Mouse (Mus musculus) spleen, adult 18-20 months (tissue): ENCODE data around the gene Adra2c.
A peak's percentile ranks its signal among the peaks of the same experiment; 100 is the strongest.

ENCODE experiments used
- DNase-seq, 2 experiments: peaks; one replicate each; pipeline ENCODE4 v3.0.0; 2022; ENCODE audit warnings: mixed read lengths in 2 of 2

Adra2c gene

DNA sequence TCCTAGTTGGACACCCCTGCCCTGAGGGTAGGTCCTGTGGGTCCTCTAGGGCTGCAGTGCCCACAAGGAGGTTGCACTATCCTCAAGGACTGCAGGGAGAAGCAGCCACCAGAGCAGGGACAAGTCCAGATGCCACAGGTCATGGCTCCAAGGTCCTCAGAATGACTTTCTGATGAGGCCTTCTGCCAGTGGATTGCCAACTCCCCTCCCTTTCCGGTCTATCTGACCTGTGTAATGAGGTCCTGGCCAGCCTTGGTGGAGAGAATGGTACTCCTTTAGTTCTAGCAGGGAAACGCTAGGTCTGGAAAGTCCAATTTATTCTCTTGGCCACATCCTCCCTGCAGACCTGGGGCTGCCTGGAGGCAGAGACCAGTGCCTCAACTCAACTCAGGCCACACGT is at the start of gene Adra2c:
Gene Adra2c, plus strand, starts transcription at position 301 of the 400 bp plus-strand sequence.
- DNase-seq, result no peak

DNA sequence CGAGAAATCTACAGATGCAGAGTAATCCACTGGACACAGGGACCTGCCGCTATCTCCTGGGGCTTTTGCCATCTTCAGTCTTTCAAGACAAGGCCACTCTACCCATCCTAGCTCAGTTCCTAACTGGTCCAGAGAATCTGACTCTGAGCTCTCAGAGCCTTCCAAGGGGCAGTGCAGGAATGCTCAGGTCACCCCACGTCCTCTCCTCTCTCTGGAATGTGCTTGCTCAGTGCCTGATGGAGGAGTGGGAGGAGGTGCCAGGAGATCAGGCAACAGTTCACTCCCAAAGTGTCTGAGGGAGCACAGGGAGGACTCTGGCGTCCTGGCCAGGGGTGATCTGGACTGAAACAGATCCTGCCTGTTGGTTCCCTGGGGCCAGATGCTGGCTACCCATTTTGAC is 45.0 kb upstream of the Adra2c start:
- no peak for DNase-seq

DNA sequence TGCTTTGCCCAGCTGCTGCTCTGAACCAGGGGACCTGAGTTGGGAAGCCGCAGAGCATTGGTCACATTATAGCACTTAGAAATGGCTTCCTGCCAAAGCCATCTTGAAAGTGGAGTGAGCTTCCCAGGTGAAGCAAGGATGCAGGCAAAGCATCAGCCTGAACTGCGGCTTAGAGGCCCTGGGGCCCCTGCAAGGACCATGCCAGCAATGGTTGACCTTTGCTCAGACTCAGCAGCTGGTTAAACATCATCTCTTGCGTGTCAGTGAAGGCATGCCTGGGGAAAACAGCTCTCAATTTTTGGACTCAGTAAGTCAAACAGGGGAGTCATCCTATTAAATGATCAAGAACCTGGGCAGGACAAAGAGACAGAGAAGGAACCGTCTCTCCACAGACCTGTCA is 40.4 kb upstream of the Adra2c start:
- DNase-seq, result no peak

DNA sequence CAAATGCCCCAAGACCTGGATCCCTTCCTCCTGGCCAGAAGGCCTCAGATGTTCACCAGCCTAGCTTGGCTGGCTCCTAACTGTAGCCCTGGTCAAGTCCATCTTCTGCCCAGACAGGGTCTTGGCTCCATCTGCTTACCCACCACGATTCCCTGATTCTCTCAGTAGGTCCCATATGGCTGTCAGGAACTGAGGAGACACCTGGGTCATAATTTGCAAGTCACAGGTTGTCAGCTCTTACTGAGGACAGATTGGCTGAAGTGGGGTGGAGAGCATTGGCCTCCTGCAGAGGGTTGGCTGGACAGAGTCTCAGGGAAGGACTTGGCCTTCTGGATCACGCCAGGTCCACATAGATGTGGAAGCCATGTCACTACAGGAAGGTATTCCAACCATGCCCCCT is 39.5 kb upstream of the Adra2c start:
- no peak for DNase-seq

DNA sequence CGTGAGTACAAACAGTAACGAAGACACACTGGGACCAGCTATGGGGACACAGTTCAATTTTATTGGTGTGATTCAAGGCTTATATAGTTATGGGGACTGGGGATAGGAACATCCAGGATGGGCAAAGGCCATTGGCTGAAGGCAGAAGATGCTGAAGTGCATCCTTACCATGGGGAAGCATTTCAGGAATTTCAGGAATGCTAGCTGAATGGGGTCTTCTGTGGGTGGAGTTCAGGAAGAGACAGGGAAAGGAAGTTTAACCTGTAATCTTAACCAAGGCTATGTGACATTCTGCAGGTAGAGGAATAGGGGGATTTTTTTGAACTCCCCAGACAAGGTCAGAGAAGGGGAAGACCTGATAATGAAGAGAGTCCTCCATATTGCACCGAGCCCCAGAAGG is 36.6 kb upstream of the Adra2c start:
- DNase-seq, result no peak

DNA sequence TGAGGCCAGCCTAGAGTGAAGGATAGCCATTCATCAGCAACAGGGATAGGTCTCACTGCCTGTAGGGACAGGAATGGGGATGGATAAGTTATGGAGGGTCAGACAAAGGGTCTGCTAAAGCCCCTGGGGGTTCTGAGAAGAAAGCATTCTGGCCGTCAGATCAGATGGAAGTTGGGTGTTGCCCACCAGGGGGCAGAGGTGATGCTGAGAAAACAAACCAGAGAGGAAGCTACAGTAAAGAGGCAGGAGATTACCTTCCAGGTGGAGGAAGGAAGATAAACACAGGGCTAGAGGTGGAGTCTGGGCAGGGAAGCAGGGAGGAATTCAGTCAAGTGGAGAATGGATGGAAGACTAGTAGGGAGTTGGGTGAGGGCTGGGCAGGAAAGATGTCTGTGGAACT is 33.9 kb upstream of the Adra2c start:
- peak in 1 of 2 experiments; percentile 12 for DNase-seq

DNA sequence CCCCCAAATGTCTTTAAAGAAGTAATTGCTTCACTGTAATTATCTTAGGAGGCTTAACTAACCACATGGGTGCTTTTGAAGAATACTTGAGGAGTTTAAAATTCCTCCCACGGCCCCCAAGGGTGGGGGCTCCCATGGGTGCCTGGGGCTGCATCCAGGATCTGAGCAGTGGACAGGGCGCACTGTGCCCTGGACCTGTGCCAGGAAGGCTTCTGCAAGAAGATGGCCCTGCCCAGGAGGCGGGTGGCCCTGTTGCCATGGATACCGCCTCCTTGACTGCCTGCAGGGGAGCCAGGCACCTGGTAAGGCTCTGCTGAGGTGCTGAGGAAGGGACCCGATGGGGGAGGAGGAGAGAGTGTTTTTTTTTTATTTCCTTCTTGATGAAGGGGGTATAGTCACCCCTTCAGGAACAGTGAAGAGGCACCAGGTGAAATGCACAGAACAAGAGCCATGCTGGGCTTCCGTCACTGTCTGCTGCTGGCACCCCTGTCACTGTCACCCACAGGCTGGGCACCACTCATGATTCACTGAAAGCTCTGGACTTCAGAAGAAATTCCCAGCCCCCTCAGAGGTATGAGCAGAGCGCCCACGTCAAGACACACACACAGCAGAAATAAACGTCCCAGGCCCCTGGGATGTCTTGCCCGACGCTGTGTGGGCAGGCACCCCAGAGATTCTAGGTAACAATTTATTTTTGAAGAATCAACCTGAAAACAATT is 32.4 kb upstream of the Adra2c start:
- no peak for DNase-seq

DNA sequence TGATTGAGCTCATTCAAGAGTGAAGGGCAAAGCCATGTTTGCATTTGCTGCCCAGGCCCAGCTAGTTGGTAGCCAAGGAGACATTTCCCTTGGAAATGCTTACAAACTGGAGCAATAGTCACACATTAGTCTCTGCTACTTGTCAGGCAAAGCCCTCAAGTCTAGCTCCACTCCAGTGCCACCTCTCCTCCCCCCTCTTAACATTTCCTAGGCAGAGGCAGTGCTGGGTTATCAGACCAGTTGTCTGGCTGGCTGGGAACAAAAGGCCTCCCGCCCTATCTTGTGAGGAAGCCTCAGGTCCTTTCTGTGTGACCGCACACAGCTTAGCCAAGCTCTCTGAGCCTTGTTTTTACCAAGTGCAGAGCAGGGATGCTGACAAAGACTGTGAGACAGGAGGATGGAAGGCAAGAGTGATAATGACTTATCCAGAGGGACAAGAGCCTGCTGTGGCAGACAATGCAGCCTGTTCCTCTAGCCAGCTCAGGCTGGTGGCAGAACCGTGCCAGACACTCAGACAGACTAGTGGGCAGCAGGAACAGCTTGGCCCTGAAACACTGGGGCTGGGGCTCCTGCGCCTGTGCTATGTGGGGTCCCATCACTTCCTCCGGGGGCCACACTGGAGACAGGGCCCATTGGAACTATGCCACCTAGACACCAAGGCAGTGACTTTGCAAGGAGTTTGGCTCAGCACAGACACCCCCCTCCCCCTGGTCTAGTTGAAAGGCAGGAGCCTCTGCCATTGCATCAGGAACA is 23.0 kb upstream of the Adra2c start:
- no peak for DNase-seq

DNA sequence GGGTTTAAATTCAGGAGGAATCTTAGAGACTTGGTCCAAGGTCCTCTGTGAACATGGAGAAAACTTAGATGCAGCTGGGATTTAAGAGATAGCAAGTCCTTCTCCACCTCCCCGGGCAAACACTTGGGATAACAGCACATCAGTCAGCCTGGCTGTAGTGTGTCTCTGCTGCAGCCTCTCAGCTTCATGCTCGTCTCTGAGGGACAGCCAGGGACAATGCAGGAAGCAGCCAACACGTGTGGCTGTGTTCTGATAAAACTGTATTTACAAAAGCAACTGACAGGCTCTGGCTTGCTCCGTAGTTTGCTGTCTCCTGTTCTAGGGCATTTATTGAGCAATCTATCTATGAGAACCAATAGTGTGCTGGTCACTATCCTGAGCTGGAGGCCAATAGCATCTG is 14.4 kb upstream of the Adra2c start:
- no peak for DNase-seq

DNA sequence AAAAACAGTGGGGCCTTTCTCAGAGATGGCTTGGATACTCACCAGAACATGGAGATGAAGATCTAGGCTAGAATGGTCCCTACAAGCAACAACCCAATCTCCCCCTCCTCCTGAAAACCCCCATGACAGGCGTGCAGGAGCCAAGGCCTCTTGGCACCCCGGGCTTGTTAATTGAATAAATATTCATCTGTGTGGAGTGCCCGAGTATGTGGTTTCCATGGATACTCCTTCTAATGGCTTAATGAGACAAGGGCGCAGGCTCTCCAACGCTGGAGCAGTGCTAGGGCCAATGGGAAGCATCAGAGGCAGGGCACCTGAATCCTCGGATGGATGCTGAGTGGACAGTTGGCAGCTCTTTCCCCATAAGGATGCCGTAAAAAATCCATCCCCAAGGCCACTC is 10.6 kb upstream of the Adra2c start:
- no peak for DNase-seq

DNA sequence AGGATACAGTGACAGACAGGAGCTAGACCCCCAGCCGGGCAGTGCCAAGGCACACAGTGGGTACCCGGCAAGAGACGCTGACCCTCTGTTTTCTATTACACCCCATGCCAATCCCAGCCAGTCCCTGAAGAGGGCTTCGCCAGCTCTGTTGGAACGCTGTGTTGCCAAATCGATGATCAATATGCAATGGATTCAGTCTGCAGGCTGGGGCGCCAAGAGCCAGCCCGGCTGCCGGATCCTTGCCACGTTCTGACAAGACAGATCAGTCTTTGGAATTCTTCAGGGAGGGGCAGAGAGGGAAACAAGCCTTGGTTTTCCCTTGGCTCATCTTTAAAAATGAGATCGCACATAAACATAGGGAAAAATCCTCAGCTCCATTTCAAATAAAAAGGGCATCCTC is 2.8 kb upstream of the Adra2c start:
- DNase-seq, result no peak

DNA sequence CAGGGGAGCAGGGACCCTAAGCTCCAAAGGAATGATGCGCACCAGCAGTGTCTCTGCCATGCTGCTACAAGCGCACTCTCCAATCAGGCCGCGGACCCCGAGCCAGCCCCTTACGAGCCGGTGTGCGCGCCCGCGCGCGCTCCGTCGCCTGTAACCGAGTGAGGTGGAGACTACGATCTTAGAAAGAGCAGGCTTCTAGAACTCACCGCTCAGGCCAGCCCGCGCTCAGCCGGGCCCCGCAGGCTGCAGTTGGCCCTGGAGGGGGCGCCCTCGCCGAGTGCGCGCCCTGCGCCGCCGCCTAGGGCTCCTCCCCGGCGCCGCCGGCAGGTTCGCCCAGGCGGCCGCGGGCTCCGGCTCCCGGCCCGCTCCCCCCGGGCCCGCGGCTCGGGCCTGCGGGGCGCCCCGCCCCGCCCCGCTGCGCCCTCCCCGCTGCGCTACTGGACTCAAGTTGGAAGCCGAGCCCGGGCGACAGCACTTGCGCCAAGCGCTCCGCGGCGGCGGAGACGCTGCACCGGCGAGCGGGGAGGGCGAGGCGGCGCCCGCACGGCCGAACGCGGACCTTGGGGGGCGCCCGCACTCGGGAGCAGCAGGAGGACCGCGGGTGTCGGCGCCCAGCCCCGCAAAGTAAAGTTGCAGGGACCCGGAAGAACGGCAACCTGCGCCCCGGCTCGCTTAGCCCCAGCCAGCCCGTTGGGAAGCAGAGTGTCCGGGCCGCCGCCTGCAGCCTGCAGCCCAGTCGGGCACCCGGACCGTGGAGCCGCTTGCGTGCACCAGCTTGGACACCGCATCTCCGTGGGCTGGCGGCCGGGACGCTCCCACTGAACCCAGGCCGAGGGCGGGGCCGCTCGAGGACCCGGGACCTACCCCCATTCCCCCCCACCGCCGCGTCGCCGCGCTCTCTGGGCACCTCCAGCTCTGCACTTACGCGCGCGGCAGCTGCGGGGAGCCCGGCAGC is 899 bp downstream of the Adra2c start:
- DNase-seq, result no peak

DNA sequence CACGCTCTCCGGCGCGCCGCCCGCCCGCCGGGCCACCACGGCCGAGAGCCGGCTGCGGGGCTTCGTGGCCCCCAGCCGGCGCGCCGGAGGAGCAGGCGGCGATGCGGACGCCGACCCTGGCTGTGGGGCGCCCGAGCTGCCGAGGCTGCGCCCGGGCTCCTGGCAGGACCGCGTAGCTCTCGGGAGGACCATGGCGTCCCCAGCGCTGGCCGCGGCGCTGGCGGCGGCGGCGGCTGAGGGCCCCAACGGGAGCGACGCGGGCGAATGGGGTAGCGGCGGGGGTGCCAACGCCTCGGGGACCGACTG is 1.5 kb downstream of the Adra2c start:
- no peak for DNase-seq

DNA sequence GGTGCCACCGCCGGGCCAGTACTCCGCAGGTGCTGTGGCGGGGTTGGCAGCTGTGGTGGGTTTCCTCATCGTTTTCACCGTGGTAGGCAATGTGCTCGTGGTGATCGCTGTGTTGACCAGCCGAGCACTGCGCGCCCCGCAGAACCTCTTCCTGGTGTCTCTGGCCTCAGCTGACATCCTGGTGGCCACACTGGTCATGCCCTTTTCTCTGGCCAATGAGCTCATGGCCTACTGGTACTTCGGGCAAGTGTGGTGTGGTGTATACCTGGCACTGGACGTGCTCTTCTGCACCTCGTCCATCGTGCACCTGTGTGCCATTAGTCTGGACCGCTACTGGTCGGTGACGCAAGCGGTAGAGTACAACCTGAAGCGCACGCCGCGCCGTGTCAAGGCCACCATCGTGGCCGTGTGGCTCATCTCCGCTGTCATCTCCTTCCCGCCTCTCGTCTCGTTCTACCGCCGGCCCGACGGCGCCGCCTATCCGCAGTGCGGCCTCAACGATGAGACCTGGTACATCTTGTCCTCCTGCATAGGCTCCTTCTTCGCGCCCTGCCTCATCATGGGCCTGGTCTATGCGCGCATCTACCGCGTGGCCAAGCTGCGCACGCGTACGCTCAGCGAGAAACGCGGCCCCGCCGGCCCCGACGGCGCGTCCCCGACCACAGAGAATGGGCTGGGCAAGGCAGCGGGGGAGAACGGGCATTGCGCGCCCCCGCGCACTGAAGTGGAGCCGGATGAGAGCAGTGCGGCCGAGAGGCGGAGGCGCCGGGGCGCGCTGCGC is 2.1 kb downstream of the Adra2c start:
- no peak for DNase-seq

DNA sequence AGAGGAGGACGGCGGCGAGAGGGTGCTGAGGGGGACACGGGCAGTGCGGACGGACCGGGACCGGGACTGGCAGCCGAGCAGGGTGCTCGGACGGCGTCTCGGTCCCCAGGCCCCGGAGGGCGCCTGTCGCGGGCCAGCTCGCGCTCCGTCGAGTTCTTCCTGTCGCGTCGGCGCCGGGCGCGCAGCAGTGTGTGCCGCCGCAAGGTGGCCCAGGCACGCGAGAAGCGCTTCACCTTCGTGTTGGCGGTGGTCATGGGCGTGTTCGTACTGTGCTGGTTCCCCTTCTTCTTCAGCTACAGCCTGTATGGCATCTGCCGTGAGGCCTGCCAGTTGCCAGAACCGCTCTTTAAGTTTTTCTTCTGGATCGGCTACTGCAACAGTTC is 2.7 kb downstream of the Adra2c start:
- no peak for DNase-seq

DNA sequence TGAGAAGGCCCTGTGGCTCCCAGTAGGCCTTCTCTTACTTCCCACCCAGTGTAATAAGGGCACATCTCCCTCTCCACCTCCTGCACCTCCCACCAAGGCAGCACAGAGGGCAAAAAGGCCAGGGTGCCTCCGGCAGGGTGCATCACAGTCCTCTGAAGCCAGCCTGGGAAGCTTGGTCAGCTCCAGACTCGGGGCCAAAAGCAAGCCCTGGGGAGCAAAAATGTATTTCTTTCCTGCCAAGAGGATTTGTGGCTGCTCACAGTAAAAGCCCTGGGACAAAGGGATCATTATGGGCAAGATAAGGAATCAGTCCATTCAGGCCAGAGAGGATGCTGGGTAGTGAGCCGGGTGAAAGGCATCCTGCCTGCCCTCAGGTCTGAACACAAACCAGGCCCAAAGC is 7.2 kb downstream of the Adra2c start:
- DNase-seq, result no peak

DNA sequence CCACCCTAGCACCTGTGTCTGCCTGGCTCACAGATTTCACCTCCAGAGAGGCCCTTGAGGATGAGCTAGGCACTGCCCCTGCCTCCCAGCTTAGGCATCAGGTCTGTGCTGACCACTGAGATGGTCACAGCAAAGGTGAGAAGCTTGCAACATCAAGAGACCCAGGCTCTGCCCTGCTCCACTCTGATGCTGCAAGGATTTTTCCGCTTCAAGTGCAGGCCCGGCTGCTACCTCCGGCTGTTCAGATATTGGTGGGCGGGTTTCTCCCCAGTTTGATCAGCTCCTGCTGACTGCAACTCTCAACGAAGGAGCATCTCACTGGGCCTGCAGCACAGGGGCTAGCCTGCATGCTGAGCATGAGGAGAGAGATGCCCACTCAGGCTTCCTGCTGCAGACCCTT is 8.1 kb downstream of the Adra2c start:
- DNase-seq, result no peak

DNA sequence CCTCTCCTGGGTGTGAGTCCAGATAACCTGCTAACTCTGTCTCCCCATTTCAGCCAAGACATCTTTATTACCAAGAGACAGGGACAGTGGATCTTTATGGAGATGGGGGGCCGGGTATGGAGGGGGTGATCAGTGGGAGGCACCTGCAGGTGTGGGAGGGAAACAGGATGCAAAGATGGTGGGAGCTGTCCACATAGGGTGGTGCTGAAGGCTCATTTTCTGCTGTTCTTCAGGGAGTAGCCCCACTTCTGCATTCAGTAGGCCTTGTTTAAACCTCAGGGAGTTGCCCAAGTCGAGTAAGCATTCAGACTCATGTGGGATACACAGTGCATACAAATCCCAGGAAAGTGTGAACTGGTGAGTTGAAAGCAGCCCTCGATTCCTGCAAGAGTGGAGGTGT is 21.5 kb downstream of the Adra2c start:
- no peak for DNase-seq

DNA sequence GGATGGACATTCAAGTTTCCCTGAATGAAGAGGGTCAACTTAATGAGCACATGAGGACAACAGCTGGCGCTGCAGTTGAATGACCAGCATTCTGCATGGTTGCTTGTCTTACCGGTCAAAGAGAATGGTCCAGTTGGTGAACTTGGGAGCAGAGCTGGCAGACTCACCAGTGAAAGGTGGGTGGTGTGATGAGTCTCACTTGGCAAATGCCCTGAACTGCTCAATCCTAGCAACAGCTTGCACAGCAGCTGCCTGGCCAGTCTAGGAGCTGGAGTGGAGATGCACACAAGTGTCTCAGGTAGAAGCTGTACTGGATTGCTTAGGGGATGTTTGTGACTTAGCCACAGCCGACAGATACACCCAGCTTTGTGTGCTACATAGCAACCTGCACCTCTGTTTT is 26.1 kb downstream of the Adra2c start:
- no peak for DNase-seq

DNA sequence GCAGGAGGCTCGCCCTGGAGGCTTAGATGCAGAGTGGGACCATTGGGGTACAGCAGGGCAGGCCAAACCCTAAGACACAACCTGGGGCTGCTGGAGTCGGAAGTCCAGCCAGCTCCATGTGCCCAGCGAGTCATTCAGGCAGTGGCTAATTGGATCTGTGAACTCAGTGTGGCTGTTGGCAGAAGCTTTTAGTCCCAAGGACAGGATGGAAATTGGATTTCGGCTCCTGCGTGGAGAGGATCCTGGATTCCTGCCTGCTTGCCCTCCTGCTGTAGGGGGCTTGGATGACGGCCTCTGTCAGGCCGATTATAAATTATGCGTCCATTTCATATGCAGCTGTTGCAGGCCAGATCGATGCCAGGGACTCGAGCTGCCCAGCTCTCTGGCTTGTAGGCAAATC is 27.2 kb downstream of the Adra2c start:
- no peak for DNase-seq

DNA sequence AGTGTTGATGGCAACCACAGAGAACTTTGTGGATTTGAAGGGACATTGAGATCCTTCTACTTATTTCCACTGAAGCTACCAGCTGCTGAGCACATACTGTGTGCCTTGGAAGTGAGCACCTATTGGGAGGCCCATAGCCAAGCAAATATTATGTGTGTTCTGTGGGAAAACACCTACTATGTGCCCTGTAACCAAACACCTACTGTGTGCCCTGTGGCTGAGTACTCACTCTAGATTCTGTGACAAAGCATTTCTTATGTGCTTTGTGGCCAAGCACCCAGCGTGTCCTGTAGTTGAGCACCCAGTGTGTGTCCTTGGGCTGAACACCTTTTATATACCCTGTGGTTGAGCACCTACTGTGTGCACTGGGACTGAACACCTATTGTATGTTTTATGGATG is 28.6 kb downstream of the Adra2c start:
- no peak for DNase-seq

DNA sequence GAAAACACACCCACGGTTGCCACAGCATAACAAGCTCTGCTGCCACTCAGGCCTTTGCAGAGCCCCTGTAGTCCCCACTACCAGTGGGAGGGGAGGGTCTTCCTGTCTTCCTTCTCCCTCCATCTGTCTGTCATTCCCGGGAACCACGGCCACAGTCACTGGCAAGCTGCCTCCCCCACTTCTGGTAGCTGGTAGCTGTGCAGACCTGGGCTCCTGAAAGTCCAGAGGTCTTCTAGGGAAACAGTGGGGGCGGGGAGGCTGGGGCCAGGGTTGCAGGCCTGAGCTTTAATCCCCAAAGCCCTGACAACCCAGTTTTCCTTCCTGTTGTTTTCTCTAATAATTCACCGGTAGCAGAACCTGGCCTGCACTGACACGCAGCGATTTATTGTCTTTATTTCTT is 31.7 kb downstream of the Adra2c start:
- DNase-seq, result no peak

DNA sequence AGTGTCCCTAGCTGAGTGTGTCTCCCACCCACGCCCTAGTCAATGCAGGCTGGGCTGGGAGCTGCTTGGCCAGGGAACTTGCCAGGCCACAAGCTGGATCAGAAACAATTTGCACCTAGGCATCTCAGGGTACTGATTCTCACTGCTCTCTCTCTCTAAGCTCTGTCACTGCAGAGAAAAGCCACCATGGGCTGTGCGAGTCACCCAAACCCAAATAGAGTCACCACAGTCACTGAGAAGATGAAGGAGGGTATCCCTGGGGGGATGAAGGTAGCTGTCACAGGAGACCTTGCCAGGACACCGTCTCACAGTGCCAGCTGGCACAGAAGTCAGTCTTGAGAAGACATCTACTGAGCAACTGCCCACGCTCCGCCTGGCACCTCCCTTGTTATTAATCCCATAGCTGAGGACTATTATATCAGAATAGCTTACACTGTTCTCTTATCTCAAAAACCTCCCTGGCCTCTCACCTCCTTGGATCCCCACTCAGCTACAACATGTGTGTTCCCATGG is 33.7 kb downstream of the Adra2c start:
- no peak for DNase-seq
